Mouse (Mus musculus) kidney, embryonic 16.5 days (tissue): ENCODE data around the gene Zfp467. TPM values are rescaled to one million over a fixed set of nuclear protein-coding genes. Genes with fewer than 3 reads are reported as not detected.

Source experiments
- ATAC-seq: fragments of 200-750 bp; cut with Nextera tagmentation; 2 replicates; pipeline ENCODE4 v1.8.0; 2017; ENCODE audit warnings: moderate TSS enrichment; ENCODE audit not compliant: low FRiP score, low TSS enrichment
- H3K27ac ChIP-seq: fragments of 300-500 bp; sonication (generic); 2 replicates; pipeline ENCODE4 v1.5.1; 2014; ENCODE audit warnings: low read length
- H3K27me3 ChIP-seq: fragments of 300-500 bp; sonication (generic); 2 replicates; pipeline ENCODE4 v1.6.1; 2014; ENCODE audit warnings: low read length, control low read depth, mixed read lengths; ENCODE audit not compliant: insufficient read depth
- H3K36me3 ChIP-seq: fragments of 300-500 bp; sonication (generic); 2 replicates; pipeline ENCODE4 v1.6.1; 2014; ENCODE audit warnings: low read length, control low read depth, mixed read lengths; ENCODE audit not compliant: insufficient read depth
- H3K4me1 ChIP-seq: fragments of 300-500 bp; sonication (generic); 2 replicates; pipeline ENCODE4 v1.6.1; 2014; ENCODE audit warnings: low read length, control low read depth, mixed read lengths; ENCODE audit not compliant: insufficient read depth
- H3K4me2 ChIP-seq: fragments of 300-500 bp; sonication (generic); replicated peaks from 2 replicates; pipeline ENCODE4 v1.6.1; 2014; ENCODE audit warnings: low read depth, low read length
- H3K4me3 ChIP-seq: fragments of 300-500 bp; sonication (generic); 2 replicates; pipeline ENCODE4 v1.5.1; 2014; ENCODE audit warnings: mild to moderate bottlenecking, low read length
- H3K9ac ChIP-seq: fragments of 300-500 bp; sonication (generic); replicated peaks from 2 replicates; pipeline ENCODE4 v1.6.1; 2014; ENCODE audit warnings: low read length
- H3K9me3 ChIP-seq: fragments of 300-500 bp; sonication (generic); 2 replicates; pipeline ENCODE4 v1.6.1; 2016; ENCODE audit warnings: low read length, control low read depth
- WGBS: fragments of 180-500 bp; shearing (Covaris S2); extraction: QIAGEN DNeasy Blood & Tissue Kit; methylation state at CpG from one replicate; pipeline ENCODE4 v1.1.7; 2014; 5-methylcytosine and 5-hydroxymethylcytosine counted together
- microRNA-seq: library from miRNA; unstranded; fragments of <30 nt; microRNA quantifications from one replicate; pipeline ENCODE4, GENCODE M21; 2016
- polyA plus RNA-seq: library from polyadenylated mRNA; unstranded; fragments of >200 nt; fragmentation: Nextera tagmentation; extraction: Ambion mirVana; gene quantifications from 2 replicates; pipeline ENCODE4 v1.2.1, GENCODE M21; 2015

The Zfp467 gene
- polyA plus RNA-seq, 1 experiment from 2014 or later = 32.0 TPM

DNA sequence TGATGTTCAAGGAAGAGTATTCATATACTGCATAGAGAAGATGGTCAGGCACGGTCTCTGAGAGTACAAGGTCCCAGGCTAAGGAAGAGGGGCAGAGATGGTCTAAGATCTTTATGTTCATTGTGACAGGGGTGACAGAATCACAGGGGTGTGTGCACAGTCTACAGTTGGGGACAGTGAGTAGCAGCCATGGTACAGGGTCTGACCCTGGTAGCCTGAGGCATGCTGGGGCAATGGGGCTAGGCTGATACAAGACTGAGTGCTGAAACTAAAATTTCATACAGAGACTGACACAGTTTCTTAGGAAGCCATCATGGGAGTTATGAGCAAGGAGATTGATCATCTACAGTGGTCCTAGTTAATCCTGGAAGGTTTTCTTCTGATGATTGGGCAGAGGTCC lies 48.9 kb downstream of the Zfp467 start:
- Histone ChIP-seq H3K4me2 (peak overlapping the region; percentile 65), H3K4me1 (peaks cover 15% of the 10 kb centered on the region), H3K27me3 (no peaks in the 10 kb centered on the region), H3K9ac (peak overlapping the region; percentile 87; the same call in 1 of the 2 replicates), H3K27ac (no peak overlapping the region), H3K4me3 (peak overlapping the region; percentile 83; the same call in 1 of the 2 replicates), H3K36me3 (no peaks in the 10 kb centered on the region), H3K9me3 (no peaks in the 10 kb centered on the region)
- WGBS = 92% methylated on average over 1 of the region's 1 CpGs
- no peak for ATAC-seq

DNA sequence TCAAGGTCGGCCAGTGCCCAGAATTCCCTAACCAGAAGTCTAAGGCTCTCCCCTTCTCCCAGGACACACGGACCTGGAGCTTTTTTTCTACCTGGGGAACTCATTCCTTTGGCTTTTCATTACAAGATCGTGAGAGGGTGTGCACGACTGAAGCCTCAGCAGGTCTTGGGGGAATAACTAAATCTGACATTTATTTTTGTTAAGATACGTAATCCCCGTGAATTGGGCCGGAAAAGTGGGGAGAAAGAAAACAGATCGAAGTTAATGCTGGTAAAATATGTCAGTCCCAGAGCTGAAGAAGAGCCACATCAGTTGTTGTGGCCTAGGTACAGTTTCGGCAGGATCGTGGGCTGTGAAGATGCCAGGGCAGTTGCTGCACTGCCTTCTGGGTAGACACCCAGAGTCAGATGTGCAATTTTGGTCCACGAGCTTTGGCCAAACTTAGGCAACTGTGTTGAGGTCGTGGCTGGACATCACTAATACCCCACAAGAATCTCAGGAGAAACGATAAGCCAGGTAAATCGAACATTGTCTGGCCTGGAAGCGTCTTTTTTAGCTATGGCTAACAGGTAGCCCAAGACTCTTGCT lies 49.5 kb downstream of the Zfp467 start:
- 28% methylated on average over 15 of the region's 15 CpGs for WGBS

DNA sequence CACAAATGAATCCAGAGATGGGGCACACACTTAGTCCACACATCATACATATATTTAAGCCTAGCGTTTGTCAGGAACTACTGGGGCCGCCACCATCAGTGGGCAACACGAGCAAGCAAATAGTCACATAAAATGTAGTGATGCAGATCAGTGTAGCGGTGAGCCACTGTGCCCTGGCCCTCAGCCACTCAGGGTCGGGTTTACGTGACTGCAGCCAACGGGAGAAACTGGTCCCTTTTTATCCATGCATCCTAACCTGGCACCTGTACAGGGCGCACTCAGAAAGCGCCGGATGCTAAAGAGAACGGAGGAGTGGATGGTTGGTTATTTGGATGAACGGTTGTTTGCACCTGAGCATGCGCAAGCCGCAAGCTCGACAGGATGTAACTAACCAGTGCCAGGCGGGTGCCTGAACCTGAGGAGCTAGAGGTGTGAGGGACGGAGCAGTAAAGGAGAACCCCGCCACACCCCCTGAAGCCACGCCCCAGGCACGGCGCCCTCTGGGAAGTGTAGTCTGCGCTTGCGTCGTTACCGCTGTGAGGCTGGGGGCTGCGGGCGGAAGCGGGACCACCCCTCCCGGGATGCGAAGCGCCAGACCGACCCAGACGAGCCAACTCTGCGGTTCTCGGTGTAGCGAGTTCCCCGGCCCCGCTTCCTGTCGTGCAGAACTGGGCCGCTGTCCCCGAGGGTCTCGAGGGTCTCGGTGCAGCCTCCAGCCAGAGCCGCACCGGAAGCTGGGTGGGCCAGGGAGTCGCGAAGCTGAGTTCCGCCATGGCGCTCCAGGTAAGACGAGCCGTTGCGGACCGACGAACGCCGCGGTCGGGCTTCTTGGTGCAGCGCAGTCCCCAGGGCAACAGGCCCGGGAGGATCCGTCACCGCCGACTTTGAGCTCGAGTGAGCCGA lies 50.3 kb downstream of the Zfp467 start, which contains the start of gene Krba1:
Krba1 (plus strand) TSS at position 482 of the 903 bp plus-strand sequence.
- Histone ChIP-seq H3K4me2 (peak within 1 kb of the TSS; percentile 65), H3K9me3 (no peaks in the 10 kb centered on the region), H3K4me1 (peaks cover 15% of the 10 kb centered on the region), H3K9ac (peak within 1 kb of the TSS; percentile 87), H3K36me3 (no peaks in the 10 kb centered on the region), H3K4me3 (peak within 1 kb of the TSS; percentile 83), H3K27me3 (no peaks in the 10 kb centered on the region), H3K27ac (peak within 1 kb of the TSS; percentile 81)
- WGBS = 1% methylated on average over 65 of the region's 65 CpGs
- peak; percentile 98 for ATAC-seq

More for the DNA sequence above, 49.5 kb downstream of the Zfp467 start:
- Histone ChIP-seq H3K36me3 (no peaks in the 10 kb centered on the region), H3K4me1 (peaks cover 15% of the 10 kb centered on the region), H3K27ac (peak overlapping the region; percentile 81), H3K4me3 (peak overlapping the region; percentile 83), H3K9ac (peak overlapping the region; percentile 87), H3K9me3 (no peaks in the 10 kb centered on the region), H3K4me2 (peak overlapping the region; percentile 65), H3K27me3 (no peaks in the 10 kb centered on the region)
- no peak for ATAC-seq

DNA sequence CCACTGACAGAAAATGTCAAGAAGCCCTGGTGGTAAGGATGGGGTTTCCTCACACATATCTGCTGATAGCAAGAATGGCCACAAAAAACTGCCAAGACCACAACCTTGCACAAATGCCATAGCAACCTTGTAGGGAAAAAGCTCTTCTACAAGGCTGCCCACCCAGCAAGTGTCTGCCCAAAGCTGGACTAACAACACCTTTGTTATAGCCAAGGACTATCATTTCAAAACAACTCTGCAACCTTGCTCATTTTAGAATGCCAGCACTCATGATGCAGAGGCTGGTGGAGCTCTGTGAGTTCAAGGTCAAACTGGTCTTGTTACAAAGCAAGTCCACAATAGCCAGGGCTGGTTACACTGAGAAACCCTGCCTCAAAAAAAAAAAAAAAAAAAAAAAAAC lies 51.8 kb downstream of the Zfp467 start:
- no peak for ATAC-seq
- H3K27ac ChIP-seq = no peak overlapping the region
- H3K9ac ChIP-seq = no peak overlapping the region
- peaks cover 15% of the 10 kb centered on the region for H3K4me1 ChIP-seq
- H3K4me3 ChIP-seq = no peak overlapping the region
- H3K27me3 ChIP-seq = no peaks in the 10 kb centered on the region
- H3K9me3 ChIP-seq = no peaks in the 10 kb centered on the region
- H3K36me3 ChIP-seq = no peaks in the 10 kb centered on the region
- H3K4me2 ChIP-seq = no peak overlapping the region

DNA sequence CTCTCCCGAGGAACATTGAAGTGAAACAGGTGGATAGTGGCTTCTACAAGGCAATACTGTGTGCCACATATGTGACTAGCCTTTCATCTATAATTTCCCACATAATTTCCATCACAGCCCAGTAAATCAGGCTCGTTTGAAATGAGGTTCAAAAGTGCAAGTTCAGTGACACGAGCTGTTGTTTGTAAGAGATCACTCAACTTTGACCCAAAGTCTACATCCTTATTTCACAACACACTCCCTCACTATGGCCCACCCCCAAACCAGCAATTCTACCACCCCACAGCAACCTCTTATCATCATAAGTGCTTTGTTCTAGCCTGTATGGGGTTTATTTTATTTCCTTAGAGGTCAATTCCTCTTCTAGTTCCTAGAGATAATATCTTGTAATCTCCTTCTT lies 57.4 kb downstream of the Zfp467 start:
- no peak for ATAC-seq
- 52% methylated on average over 3 of the region's 3 CpGs for WGBS
- Histone ChIP-seq H3K4me3 (no peak overlapping the region), H3K4me1 (no peaks in the 10 kb centered on the region), H3K36me3 (no peaks in the 10 kb centered on the region), H3K9me3 (no peaks in the 10 kb centered on the region), H3K4me2 (no peak overlapping the region), H3K9ac (no peak overlapping the region), H3K27ac (no peak overlapping the region), H3K27me3 (no peaks in the 10 kb centered on the region)

Small RNA genes within 50 kb of the gene (microRNA-seq; reads per million reads assigned to microRNA genes)
- not detected for gene Gm24325

Other genes starting within 250 kb of the Zfp467 start
- gene Krba1, start 50.2 kb downstream of the Zfp467 start, polyA plus RNA-seq = 22.7 and 26.4 TPM in 2 replicates
- gene Sspo, start 2.4 kb upstream of the Zfp467 start, polyA plus RNA-seq = 0.36 and 0.97 TPM in 2 replicates
- 32.7 and 33.8 TPM in 2 replicates for gene Atp6v0e2, start 91.8 kb upstream of the Zfp467 start, polyA plus RNA-seq
- gene Lrrc61, start 109.0 kb upstream of the Zfp467 start, polyA plus RNA-seq = 14.3 and 14.5 TPM in 2 replicates
- 64.5 and 76.1 TPM in 2 replicates for gene Rarres2, start 127.0 kb upstream of the Zfp467 start, polyA plus RNA-seq
- not detected in 2 replicates for gene Gm45021, start 143.8 kb upstream of the Zfp467 start, polyA plus RNA-seq
- 52.9 and 59.3 TPM in 2 replicates for gene Repin1, start 148.1 kb upstream of the Zfp467 start, polyA plus RNA-seq
- gene Gm44965, start 148.1 kb upstream of the Zfp467 start, polyA plus RNA-seq = 0.69 TPM in 1 of 2 replicates, not detected in the other
- gene Zfp775, start 156.2 kb upstream of the Zfp467 start, polyA plus RNA-seq = 7.5 and 9.3 TPM in 2 replicates
- 4.3 and 5.4 TPM in 2 replicates for gene AI854703, start 180.9 kb upstream of the Zfp467 start, polyA plus RNA-seq
- gene Gimap8, start 201.4 kb upstream of the Zfp467 start, polyA plus RNA-seq = 3.5 TPM in 2 replicates
- gene Gimap9, start 230.3 kb upstream of the Zfp467 start, polyA plus RNA-seq = 12.7 and 14.8 TPM in 2 replicates
- 84.6 and 86.0 TPM in 2 replicates for gene Gimap4, start 238.7 kb upstream of the Zfp467 start, polyA plus RNA-seq